Mouse (Mus musculus) spleen, adult 2 months (tissue): ENCODE results near the gene Pafah1b2.

Source experiments
- CTCF ChIP-seq: fragments of 200-500 bp; IDR thresholded peaks from 2 replicates; pipeline ENCODE4 v1.5.1; 2011; ENCODE audit warnings: mild to moderate bottlenecking, inconsistent platforms; ENCODE audit not compliant: insufficient read depth, insufficient read length, insufficient replicate concordance; ENCODE audit errors: extremely low read depth
- POLR2A ChIP-seq: fragments of 200-500 bp; IDR thresholded peaks from 2 replicates; pipeline ENCODE4 v1.6.1; 2011; ENCODE audit warnings: low read depth, low read length, inconsistent platforms

- TF ChIP-seq POLR2A (no peak), CTCF (peak; percentile 83; the same call in 1 of the 2 replicates)
Measured at GRCm38 (mm10) chr9:46003729-46004128, 8.8 kb downstream of the Pafah1b2 start.
